Mouse (Mus musculus) adrenal gland, adult 8-10 months (tissue): ENCODE measurements at regions not wholly inside any gene's neighbourhood (a gene's known extent, or its start where the extent isn't known, plus 50 kb on each side); places are given as distances from the start of the nearest gene placed in this dataset.

Experiments used
- DNase-seq: peaks from one replicate; pipeline ENCODE4 v3.0.0; 2022

GRCm38 (mm10) chr19:28095620-28096019 is 84.7 kb upstream of the Rfx3 start:
- no peak for DNase-seq

GRCm38 (mm10) chr19:28092252-28092651 is 81.3 kb upstream of the Rfx3 start:
- DNase-seq, result no peak

GRCm38 (mm10) chr19:28087607-28088546 is 76.9 kb upstream of the Rfx3 start:
- DNase-seq, result no peak

GRCm38 (mm10) chr19:28070386-28070785 is 59.4 kb upstream of the Rfx3 start:
- no peak for DNase-seq
